Mouse (Mus musculus): Measurements from ENCODE around the gene Oprd1.
A peak's percentile ranks its signal among the peaks of the same experiment; 100 is the strongest.

Oprd1 gene

GRCm38 (mm10) chr4:132144080-132144841, at the start of gene Oprd1:
Gene Oprd1, minus strand, starts transcription at chr4:132144486.
- DNase-seq = no peak

DNA sequence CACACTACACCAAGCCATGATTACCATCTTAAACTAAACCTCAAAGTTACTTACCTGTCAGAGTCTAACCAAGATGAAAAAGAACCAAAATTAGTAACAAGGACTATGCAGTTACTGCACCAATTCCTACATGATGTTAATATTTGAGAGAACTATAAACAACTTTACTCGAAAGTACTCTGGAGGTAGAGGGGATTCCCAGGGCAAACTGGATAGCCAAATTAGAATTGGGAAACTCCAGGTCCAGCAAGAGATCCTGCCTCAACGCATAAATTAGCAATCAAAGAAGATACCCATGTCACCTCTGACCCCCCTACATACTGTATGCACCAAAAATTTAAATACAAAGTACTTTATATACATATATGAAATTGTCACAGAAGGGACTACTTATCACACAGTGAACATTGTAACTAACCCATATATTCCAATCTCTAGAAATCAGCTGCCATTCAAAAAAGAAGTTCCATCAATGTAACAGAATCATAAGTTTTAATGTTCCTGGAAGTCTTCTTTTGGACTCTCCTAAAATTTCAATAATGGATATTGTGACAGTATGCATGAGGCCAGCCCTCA, 43.6 kb upstream of the Oprd1 start:
- no peak for DNase-seq

DNA sequence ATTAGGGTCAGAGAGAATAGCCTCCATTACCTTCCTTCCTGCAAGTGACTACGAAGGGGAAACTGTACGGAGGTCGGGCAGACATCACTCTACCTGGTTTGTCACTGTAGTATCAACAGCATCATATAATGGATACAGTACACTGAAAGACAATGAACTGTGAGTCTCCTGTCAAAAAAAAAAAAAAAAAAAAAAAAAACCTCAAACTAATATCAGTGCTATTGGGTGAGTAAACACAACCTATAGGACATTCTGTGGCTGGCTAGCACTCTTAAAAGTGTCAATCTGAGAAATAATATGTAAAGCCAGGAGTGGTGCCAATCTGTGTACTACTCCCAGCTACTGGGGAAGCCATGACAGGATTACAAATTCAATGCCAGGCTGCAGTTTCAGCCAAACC, 38.9 kb upstream of the Oprd1 start:
- DNase-seq = no peak

GRCm38 (mm10) chr4:132181721-132182658, 37.7 kb upstream of the Oprd1 start:
- DNase-seq = no peak

DNA sequence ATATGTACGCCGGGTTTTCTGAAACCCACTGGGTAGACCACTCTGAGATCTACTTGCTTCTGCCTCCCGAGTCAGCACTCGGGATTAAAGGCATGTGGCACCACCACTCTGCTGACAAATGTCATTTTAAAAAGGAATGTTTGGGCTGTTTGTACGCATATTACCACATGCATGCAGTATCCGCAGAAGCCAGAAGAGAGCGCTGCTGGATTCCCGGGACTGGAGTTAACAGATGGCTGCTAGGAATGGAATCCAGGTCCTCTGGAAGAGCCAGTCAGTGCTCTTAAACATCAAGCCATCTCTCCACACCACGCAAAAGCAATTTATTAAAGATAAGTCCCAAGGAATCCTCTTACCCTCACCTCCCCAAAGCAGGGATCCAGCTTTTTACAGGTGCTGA, 36.4 kb upstream of the Oprd1 start:
- peak; percentile 31 for DNase-seq

GRCm38 (mm10) chr4:132178630-132179059, 34.4 kb upstream of the Oprd1 start:
- DNase-seq = peak; percentile 39

GRCm38 (mm10) chr4:132176474-132176873, 32.2 kb upstream of the Oprd1 start:
- no peak for DNase-seq

- no peak for DNase-seq
These were observed 26.6 kb upstream of the Oprd1 start for GRCm38 (mm10) chr4:132170891-132171290.

GRCm38 (mm10) chr4:132169761-132170160, 25.5 kb upstream of the Oprd1 start:
- DNase-seq = no peak

DNA sequence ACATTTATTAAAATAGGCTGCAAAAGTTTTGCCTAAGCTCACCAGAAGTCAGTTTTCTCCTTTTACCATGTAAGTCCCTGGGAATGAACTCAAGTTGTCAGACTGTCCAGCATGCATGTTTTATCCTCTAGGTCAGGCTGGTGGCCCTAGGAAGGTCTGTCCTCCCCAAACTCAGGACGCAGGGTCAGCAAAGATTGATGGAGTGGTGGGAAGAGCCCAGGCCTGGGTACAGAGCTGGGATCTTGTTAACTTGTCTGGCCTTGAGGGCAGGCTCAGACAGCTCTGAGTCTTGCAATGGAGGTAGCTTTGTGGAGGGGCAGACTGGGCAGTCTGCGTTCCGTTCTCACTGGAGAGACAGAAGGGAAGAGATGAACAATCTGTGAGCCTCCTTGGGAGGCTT, 25.0 kb upstream of the Oprd1 start:
- no peak for DNase-seq

DNA sequence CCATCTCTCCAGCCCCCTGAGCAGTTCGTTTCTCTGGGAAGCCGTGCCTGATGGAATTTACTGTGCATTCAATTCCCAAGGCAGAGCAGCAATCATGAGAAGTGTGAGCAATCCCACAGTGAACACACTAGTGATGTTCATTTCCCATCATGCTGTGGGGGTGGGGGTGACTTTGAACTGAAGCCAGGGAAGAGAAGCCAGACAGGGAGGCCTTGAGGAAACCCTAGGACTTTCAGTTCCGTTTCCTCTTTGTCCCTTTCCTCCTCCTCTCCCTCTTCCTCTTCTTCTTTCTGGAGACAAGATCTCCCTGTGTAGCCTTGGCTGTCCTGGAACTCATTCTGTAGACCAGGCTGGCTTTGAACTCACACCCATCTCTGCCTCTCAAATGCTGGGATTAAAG, 23.1 kb upstream of the Oprd1 start:
- DNase-seq = no peak

DNA sequence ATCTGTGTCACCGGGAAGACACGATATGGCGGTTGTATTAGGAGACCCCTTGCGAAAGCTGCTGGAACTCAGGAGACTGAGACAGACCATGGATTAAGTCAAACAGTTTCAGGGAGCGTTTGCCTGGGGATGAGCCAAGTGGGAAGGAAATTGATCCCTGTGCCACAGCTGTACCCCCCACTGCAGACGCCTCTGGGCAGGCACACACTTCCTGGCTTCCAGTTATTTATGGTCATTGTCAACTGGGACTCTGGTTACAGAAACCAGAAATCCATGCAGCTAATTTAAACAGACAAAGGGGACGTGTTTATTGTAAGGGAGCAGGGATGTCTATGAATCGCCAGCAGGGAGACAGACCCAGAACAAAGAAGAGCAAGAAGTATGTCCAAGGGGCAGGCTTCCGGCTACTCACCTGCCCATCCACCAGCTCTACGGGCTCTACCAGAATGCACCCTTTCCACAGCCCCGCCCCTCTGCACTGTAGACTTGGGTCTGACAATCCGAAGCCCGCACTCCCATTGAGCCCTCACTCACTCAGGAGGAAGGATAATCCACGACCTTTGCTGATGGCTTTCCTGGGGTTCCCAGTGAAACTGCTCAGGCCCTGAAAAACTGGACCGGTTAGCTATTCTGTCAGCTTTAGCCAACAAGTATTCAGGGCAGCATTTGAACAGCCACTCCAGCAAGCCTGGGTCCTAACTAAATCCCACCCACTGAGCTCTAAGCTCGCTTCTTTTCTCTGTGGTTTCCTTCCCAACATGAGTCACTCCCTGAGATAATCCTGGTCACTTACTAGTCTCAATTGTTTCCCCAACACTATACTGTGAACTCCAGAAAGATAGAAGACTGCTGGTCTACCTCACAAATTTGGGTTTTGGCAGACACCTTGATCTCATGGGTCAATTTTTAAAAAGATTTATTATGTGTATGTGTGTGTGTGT, 22.3 kb upstream of the Oprd1 start:
- DNase-seq = no peak

GRCm38 (mm10) chr4:132165691-132166090, 21.4 kb upstream of the Oprd1 start:
- DNase-seq = no peak

DNA sequence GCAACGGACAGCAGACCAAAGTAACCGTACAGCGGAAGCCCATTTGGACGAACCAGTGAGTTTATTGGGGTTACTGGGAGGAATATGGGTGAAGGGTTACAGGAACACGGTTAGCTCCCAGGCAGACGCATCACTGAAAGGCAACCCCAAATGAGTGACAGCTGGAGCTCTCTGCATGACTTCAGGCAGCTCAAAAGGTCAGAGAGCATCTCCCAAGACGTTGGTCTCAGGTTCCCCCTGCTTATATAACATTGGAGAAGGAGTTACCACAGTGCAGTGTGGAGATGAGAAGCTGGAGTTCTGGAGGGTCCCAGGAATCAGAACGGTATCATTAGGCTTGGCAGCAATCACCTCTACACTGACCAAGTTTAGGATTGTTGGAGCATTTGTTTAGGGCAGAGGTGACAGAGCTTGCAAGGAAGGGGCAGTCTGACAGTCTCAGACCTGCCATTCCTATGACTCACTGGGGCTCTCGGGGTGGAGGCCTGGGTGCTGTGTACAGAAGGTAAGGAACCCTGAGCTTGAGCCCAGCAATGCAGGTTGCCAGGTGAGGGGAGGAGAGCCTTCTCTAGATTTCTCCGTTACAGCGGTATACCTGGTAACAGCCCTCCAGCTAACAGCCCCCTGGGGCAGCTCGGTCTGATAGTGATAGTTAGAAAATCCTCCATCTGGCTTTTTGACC, 12.8 kb upstream of the Oprd1 start:
- DNase-seq = no peak

DNA sequence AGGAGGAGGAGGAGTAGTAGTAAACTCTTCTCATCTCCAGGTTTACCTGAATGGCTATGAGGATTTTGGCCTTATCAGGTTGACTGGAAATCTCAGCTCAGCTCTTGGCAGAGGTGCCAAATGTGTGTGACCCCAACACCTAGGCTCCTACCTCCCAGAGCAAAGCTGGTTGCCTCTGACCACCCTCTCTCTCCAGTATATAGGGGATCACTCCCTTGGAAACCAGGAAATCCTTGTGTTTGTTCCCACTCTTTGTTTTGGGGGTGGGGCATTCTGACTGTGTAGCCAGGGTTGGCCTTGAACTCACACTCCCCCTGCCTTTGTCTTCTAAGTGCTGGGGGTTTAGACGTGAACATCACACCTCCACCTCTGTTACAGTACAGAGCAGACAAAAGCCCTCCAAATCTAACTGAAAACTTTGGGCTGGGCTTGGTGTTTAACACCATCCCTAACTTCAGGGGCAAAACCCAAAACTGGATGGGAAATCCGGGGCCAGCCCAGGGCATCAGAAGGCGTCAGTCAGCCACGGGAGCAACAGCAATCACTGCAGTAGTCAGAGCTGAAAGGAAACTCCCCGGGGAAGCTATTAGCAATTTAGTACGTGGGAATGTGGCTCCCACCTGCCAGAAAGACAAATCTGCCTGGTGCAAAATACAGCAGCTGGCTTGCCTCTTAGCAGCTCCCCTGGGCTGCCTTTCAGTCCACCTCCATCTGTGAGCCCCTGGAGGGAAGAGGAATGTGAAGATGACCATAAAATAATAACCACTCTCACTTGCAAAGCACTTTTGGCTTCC, 10.8 kb upstream of the Oprd1 start:
- DNase-seq = no peak

- DNase-seq = no peak
These were observed 7.4 kb upstream of the Oprd1 start for GRCm38 (mm10) chr4:132151673-132152072.

GRCm38 (mm10) chr4:132146201-132146600, 1.9 kb upstream of the Oprd1 start:
- DNase-seq = no peak

GRCm38 (mm10) chr4:132145092-132145491, 806 bp upstream of the Oprd1 start:
- DNase-seq = no peak

- DNase-seq = no peak
These were observed 5.6 kb downstream of the Oprd1 start for GRCm38 (mm10) chr4:132138640-132139039.

DNA sequence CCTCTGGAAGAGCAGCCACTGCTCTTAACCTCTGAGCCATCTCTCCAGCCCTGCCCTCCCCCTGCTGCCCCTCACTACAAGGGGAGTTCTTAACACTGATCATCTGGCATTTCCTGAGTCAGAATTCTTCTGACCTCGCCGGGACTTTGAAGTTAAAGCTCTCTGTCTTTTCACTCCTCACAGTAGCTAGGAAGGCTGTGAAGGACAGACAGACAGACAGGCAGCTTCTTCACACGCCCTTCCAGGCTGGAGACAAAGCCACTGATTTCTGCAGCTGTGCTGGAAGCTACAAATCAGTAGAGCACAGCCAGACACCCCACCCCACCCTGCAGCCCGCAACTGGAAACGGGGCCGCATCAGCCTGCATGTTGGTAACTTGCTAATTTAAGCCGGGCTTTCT, 7.3 kb downstream of the Oprd1 start:
- no peak for DNase-seq

GRCm38 (mm10) chr4:132133920-132134319, 10.4 kb downstream of the Oprd1 start:
- DNase-seq = peak; percentile 11
